Mouse (Mus musculus) bone marrow, adult 2 months (tissue): Measurements from ENCODE around the gene Gm47841.

Experiments
- CTCF ChIP-seq: fragments of 200-500 bp; IDR thresholded peaks from 2 replicates; pipeline ENCODE4 v1.5.1; 2011; ENCODE audit warnings: low read length, control low read depth; ENCODE audit not compliant: control insufficient read depth, insufficient read depth
- POLR2A ChIP-seq: fragments of 200-500 bp; IDR thresholded peaks from 2 replicates; pipeline ENCODE4 v1.6.1; 2011; ENCODE audit warnings: low read depth, mild to moderate bottlenecking, control low read depth, low read length, borderline replicate concordance; ENCODE audit not compliant: control insufficient read depth

- TF ChIP-seq CTCF: no peak
- no peak for TF ChIP-seq POLR2A
Observed at GRCm38 (mm10) chr15:101068029-101068428, 20.8 kb upstream of the Gm47841 start.
